Mouse (Mus musculus): ENCODE measurements around the gene Dmap1. TPM values are rescaled to one million over a fixed set of nuclear protein-coding genes. Genes with fewer than 3 reads are reported as not detected.

Dmap1 gene
- total RNA-seq, 2 experiments from 2014 or later = 14.5 to 15.1 TPM

- DNase-seq = no peak
Observed at GRCm38 (mm10) chr4:117656961-117657360, 25.1 kb downstream of the Dmap1 start.

- no peak for DNase-seq
Observed at GRCm38 (mm10) chr4:117655500-117655863, 26.6 kb downstream of the Dmap1 start.

- DNase-seq = no peak
Observed at GRCm38 (mm10) chr4:117654703-117655499, 27.2 kb downstream of the Dmap1 start.

GRCm38 (mm10) chr4:117654016-117654702 is 27.9 kb downstream of the Dmap1 start:
- DNase-seq = no peak

GRCm38 (mm10) chr4:117652727-117653126 is 29.3 kb downstream of the Dmap1 start:
- no peak for DNase-seq

GRCm38 (mm10) chr4:117651626-117652101 is 30.4 kb downstream of the Dmap1 start:
- DNase-seq = peak; percentile 53

- DNase-seq = no peak
Observed at GRCm38 (mm10) chr4:117646926-117647755, 34.9 kb downstream of the Dmap1 start.

GRCm38 (mm10) chr4:117646496-117646895 is 35.6 kb downstream of the Dmap1 start:
- no peak for DNase-seq

- no peak for DNase-seq
Observed at GRCm38 (mm10) chr4:117645859-117646258, 36.2 kb downstream of the Dmap1 start.

GRCm38 (mm10) chr4:117645031-117645435 is 37.0 kb downstream of the Dmap1 start:
- no peak for DNase-seq

- no peak for DNase-seq
Observed at GRCm38 (mm10) chr4:117641804-117642203, 40.3 kb downstream of the Dmap1 start.

GRCm38 (mm10) chr4:117640925-117641703 is 41.0 kb downstream of the Dmap1 start:
- DNase-seq = no peak

GRCm38 (mm10) chr4:117636891-117637613 is 45.0 kb downstream of the Dmap1 start:
- DNase-seq = no peak

- DNase-seq = no peak
Observed at GRCm38 (mm10) chr4:117636152-117636551, 45.9 kb downstream of the Dmap1 start.

- DNase-seq = no peak
Observed at GRCm38 (mm10) chr4:117634642-117635041, 47.4 kb downstream of the Dmap1 start.

- DNase-seq = no peak
Observed at GRCm38 (mm10) chr4:117633527-117633926, 48.5 kb downstream of the Dmap1 start.

GRCm38 (mm10) chr4:117630053-117630670 is 51.9 kb downstream of the Dmap1 start:
- no peak for DNase-seq

GRCm38 (mm10) chr4:117628464-117628863 is 53.6 kb downstream of the Dmap1 start:
- DNase-seq = no peak

Measured in gastrocnemius, postnatal 25 days (tissue).